Mouse (Mus musculus) layer of hippocampus, adult 11-12 months (tissue): ENCODE results near the gene Dnm2.
"Not testable (repeated sequence)": the region's sequence is repeated elsewhere in the genome, so short reads cannot be mapped to it uniquely, and the experiment has no call there.

Experiments
- DNase-seq: peaks from one replicate; pipeline ENCODE4 v3.0.0; 2022; ENCODE audit warnings: low spot score

Dnm2 gene

DNA sequence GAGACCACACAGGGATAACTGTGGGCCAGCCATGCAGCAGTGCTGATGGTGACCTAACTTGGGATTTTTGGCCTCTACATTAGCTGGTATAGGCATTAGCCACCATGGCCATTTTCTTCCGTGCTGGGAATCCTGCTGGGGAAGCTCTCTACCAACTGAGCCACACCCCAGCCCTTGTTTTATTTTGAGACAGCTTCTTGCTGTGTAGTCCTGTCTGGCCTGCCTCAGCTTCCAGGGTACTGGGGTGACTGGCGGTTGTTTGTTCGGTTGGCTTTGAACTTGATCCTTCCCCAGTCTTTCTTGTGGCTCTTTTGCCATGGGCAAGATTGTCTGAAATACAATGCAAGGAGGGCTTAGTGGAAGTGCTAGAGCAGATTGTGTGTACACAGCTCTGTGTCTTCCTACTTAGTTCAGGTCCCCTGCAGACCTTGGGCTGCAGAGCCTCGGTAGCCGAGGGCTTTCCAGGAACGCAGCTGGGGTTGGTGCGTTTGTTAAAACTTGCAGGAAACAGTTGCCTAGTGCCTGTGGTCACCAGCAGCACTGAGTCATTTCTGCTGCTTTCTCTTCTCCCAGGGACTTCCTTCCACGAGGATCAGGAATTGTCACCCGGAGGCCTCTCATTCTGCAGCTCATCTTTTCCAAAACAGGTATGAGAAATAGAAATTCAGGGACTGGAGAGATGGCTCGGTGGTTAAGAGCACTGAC, 32.4 kb downstream of the Dnm2 start:
- no peak for DNase-seq

DNA sequence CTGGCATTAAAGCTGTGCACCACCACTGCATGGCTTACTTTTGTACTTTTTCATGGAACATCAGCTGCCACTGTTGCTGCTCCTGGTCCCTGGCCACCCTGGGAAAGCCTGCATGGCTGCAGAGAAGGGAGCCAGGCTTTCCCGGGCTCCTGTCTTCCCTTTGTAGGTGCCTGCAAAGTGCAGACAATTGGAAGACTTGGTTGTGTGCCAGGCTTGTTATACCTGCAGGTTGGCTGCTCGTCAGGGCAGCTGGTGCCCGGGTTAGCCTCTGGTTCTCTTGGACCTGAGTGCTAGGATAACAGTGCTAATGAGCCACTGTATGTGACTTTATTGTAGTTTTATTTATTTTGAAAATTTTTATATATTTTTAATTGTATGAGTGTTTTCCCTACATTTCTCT, 34.1 kb downstream of the Dnm2 start:
- DNase-seq = no peak

DNA sequence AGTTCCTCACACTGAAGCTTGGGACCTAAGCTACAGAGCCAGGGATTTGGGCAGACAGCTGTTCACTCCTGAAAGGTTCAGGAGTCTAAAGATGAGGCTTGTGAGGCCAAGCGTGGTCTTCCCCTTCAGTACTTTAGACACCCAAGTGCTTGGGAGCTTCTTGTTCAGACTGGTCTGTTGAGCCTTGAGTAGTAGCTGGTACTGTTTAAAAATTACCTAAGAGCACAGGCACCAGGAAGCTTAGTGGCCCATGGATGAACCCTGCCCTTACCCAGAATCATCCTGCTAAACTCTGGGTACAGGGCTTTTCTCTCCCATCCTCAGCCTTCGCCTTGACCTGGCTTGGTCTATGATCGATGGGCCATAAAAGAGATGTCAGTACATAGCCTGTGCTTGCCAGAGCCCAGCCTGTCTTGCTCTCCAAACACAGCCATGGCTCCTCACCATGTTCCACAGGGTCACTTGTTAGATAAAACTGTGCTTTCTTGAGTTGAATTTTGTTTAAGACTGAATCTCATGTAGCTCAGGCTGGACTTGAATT, 35.8 kb downstream of the Dnm2 start:
- no peak for DNase-seq

DNA sequence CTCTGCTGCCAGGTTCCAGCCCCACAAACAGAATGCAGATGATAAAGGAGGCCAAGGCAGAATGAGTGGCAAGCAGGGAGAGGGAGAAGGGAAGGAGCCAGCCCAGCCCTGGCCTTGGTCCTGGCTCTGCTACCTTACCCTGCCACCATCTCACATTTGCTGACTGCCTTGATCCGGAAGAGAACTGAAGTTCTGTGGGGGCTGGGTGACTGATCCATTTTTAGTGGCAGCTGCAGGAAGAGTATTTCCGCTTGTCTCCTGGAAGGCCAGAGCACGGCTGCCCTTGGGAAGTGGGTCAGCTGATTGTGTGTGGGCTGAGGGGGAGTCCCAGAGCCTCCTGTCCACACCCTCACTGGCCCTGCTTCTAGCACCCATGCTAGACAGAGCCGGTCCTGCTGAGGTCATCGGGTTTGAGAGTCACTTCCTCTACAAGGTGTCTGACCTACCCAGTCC, 38.5 kb downstream of the Dnm2 start:
- peak; percentile 58 for DNase-seq

DNA sequence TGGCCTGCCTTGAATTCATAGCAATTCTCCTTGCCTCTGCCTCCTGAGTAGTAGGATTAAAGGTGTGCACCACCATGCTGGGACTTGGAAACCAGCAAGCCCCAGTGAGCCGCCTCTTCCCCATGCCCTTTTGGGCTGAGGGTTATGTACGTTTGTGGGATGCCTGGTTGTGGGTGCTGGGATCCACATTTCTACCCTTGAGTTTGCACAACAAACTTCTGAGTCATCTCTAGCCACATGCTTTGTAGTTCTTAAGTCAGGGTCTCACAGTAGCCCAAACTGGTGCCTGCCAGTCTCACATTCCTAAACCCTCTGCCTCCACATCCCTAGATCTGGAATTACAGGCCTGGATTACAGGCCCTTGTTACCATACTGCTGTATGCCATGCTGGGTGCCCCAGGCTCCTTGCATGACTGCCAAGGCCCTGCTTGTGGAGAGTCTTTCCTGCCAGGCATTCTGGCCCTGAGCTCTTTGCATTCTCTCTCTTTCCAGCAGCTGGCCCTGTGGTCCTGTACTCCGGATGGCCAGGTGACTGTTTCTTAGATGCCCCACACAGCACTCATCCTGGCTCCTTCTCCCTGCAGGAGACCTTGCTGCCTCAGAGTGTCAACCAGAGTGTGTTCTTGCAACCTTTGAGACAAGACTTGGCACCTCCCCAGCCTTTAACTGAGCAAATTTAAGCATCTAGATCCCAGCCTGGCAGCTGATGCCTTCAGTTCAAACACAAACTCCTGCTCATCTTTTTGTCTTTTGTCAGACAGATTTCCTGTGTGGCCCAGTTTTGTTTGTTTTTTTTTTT, 39.3 kb downstream of the Dnm2 start:
- no peak for DNase-seq

DNA sequence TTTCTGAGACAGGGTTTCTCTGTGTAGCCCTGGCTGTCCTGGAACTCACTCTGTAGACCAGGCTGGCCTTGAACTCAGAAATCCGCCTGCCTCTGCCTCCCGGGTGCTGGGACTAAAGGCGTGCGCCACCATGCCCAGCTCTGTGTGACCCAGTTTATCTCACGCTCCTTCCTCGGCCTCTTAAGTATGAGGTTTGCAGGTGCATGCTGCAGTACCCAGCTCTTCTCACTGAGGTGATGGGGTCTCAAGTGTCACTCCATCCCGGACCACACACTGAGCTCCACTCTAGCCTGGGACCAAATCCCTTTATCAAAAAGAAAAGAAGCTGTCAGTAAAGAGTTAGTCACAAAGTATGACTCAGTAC, 39.8 kb downstream of the Dnm2 start:
- DNase-seq = not testable (repeated sequence)

DNA sequence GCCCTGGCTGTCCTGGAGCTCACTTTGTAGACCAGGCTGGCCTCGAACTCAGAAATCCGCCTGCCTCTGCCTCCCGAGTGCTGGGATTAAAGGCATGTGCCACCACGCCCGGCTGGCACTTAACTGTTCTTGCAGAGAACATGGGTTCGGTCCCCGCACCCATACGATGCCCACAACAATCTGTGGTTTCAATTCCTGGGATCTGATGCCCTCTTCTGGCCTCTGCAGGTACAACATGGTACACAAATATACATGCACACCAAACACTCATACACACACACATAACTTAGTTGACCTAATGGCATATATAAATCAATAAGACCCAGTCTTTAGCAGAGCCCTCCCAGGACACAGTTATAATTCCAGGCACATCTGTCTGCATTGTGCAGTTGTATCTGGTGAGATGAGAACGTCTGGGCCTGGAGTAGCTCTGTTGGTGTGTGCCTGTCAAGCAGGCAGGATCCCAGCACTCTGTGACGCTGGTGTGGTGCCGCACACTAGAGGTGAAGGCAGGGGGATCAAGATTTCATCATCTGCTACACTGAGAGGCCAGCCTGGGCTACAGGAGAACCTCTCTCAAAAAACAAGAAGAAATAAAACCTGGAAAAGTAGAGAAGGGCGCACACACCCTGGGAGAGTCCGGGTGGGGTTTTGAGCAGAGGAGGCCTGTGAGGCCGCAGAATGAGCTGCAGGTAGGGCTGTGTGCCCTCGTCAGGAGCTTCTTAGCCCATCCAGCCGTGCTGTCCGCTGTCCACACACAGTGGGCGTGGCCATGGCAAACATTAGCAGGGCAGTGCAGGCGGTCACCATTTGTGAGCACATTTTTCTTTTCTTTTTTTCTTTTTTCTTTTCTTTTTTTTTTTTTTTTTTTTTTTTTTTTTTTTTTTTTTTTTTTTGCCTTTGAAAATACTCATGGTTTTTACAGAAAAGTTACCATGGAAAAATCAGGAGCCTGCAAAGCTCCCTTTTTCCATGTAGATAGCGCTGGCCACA, 44.6 kb downstream of the Dnm2 start:
- DNase-seq = peak; percentile 64

DNA sequence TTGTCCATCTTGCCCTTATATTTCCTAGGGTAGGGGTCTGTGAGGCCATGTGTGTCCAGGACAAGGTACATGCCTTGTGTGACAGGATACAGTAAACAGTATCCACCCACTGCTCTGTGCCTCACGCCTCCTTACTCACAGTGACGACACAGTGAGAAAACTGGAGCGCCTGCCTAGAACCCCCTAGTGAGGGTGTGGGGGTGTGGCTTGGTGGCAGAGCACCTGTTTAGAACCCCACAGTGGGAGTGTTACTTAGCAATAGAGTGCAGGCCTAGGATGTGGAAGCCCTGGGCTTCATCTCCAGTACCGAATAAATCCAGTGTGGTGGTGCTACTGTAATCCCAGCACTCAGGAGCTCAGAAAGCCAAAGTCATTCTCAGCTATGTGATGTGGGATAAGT, 48.2 kb downstream of the Dnm2 start:
- DNase-seq = peak; percentile 21

DNA sequence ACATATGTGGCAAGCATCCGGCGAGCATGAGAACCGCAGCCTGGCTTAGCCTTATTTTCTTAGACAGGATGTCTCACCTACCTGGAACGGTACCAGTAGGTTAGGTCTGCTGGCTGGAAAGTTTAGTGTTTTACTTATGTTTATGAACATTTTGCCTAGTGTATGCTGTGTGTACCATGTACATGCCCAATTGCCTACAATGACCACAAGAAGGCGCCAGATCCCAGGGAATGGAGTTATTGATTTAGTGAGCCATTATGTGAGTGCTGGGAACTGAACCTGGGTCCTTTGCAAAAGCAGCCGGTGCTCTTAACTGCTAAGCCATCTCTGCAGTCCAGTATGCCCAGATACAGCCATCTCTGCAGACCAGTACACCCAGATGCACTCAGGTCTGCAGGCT, 53.0 kb downstream of the Dnm2 start:
- DNase-seq = no peak

DNA sequence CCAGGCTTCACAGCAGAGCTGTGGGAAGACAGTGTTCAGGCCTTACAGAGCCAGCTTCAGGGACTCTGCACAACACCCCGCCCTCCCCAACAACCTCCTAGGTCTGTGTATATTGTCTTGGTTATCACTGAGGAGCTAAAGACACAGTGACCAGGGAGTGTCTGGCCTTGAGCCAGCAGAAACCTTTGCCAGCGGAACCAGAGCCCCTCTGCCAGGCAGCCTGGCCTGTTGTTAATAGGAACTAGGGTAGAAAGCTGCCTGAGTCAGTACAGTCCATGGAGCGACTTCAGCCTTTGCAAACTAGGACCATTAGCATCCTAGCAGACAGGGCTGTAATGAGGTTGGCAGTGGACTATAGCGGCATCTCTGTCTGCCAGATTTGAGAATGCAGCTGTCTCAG, 59.4 kb downstream of the Dnm2 start:
- no peak for DNase-seq

DNA sequence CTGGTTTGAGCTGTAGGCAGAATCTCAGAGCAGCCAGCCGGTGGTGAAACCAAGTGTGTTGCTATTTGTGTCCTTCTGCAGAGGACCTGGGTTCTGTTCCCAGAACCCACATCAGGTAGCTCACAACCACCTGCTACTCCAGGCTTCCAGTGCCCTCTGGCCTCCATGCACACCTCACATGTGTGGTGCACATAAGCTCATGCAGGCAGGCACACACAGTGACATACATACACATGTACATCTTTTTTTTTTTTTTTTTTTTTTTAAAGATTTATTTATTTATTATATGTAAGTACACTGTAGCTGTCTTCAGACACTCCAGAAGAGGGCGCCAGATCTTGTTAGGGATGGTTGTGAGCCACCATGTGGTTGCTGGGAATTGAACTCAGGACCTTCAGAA, 63.5 kb downstream of the Dnm2 start:
- DNase-seq = not testable (repeated sequence)

DNA sequence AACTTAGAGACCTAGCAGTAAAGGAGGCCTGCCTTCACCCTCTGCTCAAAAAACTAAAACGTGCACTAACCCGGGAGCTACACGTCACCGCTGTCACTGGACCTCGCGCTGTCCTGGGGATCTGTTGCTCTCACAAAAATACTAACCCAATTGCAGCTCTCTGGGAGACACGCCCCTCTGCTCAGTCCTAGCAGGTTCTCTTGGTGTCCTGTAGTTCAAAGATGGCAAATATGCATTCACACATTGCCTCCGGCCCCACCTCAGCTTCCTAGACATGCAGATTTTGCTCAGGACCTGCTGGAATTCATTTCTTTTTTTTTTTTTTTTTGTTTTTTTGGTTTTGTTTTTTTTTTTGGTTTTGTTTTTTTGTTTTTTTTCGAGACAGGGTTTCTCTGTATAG, 66.0 kb downstream of the Dnm2 start:
- DNase-seq = no peak

DNA sequence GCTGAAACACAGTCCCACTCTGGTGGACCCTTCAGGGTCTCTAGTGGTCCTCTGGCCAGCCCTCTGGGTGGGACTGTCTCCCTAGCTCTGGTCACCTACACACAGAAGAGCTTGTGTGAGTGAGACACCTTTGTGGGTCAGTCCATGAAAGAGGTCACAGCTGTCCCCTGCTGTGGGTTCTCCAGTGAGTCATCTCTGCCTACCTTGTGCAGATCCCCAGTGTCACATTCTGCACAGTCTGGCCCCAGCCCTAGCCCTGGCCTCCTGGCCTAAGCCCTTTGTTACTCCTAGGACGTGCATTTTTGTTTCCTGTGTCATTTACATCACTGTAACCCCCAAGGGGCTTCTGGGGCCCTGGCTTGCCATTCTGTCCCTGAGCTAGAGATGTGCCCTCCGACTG, 69.2 kb downstream of the Dnm2 start:
- DNase-seq = no peak

DNA sequence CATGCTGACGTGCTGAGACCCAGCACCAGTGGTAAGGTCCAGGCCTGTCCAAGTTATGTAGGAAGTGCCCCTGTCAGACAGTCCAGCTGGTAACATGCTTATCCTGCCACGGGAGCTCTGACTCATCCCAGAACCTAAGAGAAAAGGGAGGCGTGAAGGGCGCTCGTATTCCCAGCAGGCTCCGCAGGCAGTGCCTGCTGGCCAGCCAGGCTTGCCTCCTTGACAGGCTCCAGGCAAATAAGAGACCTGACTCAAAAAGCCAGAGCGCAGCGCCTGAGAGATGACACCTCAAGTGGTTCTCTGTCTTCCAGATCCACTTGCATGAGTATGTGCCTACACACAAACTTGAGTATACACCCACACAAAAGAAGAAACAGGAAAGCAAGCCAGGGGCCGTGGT, 70.0 kb downstream of the Dnm2 start:
- no peak for DNase-seq

DNA sequence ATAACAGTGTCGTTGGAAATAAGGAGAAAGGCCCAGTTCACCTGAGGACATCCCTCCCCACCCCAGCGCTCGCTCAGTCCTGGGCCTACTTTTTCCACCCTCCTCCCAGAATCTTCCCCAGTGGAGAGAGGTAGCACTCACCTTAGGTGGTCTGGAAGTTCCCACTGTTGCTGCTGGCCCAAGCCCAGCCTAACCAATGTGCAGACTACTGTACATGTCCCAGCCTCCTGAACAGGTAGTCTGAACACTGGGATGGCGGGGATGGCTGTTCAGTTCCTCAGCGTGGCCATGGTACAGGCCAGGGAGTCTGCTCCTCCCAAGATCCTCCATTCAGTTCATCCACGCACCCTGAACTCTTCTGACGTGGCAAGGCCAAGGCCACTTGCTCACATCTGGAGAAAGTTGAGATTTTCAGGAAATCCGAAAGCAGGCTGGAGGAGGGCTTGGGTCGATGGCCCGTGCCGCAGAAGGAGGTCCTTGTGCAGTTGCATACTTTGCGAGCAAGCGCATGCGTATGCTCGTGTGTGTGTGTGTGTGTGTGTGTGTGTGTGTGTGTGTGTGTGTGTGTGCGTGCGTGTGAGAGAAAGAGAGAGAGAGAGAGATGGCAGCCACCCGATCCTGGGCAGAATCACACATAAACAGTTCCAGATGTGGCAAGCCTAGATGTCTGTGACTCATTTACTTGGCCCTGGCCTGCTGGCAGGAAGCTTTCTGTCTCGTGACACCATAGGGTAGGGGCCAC, 71.8 kb downstream of the Dnm2 start:
- no peak for DNase-seq

DNA sequence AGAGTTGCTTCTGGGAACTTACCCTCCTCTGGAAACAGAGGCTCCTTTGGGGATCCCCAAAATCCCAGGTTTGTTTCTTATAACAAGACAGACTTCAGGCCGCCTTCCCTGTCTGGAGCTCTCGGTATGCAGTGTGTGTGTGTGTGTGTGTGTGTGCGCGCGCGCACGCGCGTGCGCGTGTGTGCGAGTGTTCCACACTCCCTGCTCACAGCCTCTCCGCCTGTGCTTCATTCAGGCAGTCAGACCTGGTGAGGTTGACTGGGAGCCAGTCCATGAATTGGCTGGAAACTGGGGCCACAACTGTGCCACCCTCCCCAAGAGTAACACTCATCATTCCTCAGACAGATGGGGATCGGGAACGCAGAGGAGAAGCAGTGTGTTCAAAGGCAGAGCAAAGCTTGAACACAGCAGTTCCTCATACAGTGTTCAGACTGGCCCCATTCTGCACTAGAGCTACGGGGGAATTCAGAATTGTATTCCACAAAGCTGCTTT, 72.4 kb downstream of the Dnm2 start:
- DNase-seq = no peak

DNA sequence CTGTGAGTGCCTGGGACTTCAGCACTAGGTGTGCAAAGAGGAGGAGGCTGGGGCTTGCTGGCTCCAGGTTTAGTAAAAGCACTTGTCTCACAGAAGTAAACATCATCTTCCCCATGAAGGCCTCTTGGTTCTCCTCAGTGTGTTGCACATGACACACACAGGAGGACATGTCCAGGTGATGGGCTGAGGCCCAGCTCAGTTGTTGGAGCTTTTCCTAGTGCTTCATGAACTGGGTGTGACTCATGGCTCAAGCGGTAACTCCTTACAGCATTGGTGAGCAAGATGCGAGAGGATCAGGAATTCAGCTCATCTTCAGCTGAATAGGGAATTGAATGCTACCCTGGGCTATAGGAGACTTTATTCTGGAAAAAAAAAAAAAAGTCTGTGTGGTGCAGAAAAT, 73.0 kb downstream of the Dnm2 start:
- no peak for DNase-seq

DNA sequence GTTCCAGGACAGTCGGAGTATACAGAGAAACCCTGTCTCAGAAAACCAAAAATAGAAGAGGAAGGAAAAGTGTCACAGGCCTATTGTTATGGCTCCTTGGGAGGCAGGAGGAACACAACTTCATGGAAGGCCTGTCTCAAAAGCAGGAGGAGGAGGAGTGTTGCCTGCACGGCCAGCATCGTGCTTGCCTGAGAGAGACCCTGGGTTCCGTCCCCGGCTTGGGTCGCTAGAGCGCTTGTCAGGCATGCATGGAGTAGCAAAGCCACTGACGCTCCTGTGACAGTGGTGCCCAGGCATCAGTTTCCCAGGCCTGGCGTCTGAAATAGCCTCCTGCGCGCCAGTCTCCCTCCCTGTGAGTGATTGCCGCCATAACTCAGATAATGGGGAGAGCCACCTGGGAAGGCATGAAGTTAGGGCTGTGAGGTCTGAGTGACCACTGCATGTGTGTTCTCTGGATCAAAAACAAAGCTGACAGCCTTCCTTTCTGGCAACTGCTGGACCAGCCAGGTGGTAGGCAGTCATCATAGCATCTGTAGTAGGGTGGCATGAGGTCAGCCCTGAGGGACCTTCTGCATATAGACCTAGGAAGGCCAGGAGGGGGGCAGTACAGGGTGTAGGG, 73.7 kb downstream of the Dnm2 start:
- no peak for DNase-seq

DNA sequence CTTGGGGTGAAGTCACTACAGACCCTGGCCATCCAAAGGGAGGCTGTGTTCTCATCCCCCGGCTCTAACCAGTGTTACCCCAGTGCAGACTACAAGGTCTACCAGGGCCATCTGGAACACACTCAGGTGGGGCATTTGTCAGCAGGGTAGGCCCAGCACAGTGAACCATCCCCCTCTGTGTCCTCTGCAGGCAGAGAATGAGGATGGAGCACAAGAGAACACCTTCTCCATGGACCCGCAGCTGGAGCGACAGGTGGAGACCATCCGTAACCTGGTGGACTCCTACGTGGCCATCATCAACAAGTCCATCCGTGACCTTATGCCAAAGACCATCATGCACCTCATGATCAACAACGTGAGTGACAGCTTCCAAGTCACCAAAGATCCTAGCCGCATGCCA, 78.6 kb downstream of the Dnm2 start:
- no peak for DNase-seq

DNA sequence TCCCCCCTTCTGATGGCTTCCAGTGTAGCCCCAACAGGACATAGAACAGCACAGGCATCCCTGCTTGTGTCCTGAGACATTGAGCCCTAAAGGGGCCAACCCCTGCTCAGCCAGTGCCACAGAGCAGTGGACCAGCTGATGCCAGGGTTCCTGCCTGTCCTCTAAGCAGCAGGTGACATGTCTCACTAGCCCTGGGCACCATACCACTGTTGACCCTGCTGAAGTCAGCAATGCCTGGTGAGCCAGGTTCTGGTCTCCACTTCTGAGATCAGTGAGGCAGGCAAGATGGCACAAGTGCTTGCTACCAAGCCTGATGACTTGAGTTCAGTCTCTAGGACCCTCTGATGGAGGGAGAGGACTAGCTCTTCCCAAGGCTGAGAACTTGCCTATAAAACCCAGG, 81.1 kb downstream of the Dnm2 start:
- no peak for DNase-seq
